Mouse (Mus musculus) spleen, postnatal 10 days (tissue): ENCODE measurements at regions not wholly inside any gene's neighbourhood (a gene's known extent, or its start where the extent isn't known, plus 50 kb on each side); places are given as distances from the start of the nearest gene placed in this dataset.

Experiments used
- DNase-seq, 2 experiments: peaks; one replicate each; pipeline ENCODE4 v3.0.0; 2021 to 2022; ENCODE audit warnings: low spot score in 2 of 2

DNA sequence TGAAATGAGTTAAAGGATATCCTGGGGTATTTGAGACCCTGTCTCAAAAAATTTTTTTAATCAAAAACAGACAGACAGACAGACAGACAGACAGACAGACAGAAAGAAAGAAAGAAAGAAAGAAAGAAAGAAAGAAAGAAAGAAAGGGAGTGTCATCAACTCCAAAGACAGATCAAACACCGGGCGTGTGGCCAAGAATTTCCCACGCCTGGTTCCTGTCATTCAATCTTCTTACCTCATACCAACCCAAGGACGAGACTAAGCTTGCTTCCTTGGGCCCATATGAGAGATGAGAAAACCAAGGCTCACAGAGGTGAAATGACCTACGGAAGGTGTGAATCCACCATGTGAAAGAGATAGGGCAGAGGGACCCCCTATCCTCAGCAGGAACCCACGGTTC lies 530.7 kb upstream of the Tbx3 start:
- no peak for DNase-seq

DNA sequence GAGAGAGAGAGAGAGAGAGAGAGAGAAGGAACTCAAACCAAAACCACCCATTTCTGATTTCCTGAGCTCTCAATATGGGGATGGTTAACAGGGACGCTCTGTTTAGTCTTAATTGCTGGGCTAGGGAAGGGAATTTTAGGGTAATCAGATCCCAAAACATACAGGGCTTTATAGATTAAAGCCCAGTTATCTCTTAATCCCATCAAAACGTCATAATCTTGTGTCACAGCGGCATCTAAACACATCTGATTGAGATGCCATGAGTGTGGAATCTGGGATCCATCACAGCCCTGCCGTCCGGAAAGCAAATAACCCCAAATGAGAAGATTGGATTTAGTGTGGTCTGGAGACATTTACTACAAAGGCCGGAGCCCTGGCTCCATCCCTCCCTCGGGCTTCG lies 527.1 kb upstream of the Tbx3 start:
- no peak for DNase-seq

DNA sequence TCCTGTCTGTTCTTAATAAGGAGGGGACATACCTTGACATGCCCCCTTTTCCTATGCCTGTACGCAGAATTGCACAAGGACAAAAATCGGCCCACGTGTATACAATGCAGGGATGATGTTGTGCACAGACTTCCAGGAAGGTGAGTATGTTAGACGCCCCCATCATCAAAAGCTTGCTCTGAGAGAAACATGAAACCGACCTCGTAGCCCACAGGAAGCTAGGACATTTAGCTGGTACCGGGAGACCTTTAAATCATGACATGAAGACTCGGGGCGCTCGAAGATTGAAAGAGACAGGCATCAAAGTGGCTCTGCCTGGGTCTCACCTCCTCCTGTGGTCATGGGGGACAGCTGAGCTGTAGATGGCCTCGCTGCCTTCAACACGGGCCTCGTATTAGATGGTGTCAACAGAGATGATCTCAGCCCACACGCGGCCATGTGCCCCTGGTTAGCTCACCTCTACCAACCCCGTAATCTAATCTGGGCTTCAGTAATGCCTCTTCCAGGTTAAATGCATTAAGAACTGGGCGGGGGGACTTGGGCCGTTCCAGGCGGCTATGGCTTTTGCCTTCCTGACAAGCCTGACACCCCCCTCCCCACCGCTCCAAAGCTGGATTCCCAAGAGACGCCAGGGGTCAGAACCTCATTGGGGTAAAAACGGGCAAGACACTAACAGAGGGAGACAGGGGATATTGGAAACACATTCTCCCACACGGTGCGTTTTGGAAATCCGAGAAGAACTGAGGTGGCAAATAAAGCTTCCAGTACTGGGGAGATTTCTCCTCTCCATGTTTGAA lies 520.9 kb upstream of the Tbx3 start:
- DNase-seq: no peak

DNA sequence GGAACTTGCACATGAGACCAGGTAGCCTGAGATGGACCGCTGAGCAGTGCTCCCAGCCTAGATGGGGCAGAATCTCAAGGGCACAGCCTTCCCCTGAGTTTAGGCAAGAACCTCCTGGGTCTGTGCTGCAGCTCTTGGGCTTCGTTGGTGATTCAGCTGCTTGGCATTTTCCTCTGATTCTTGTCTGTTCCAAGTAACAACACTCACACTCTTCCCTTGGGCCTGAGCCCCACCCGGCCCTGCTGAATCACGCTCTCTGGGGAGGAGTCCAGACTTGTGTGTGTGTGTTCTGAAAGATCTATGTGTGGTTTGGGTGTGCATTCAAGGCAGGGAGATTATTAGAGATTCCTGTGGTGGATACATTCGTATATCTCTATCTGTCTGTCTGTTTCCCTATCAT lies 517.4 kb upstream of the Tbx3 start:
- no peak for DNase-seq

DNA sequence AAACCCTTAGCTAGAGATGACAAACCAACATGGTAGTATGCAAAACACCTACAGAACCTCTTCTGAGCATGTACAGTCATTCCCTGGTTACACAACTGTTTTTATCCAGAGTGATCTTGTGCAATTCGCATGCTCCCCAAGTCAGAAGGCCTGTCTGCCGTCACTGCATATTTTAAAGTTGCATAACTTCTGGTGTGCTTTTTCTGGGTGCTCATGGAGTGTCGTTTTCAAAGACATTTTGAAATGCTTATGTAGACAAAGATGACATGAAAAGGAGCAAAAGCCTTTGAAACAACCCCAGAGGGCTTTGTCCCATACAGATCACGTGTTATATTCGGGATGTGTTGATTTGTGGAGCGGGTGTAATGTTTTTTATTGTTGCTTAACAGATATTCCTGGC lies 513.8 kb upstream of the Tbx3 start:
- no peak for DNase-seq

DNA sequence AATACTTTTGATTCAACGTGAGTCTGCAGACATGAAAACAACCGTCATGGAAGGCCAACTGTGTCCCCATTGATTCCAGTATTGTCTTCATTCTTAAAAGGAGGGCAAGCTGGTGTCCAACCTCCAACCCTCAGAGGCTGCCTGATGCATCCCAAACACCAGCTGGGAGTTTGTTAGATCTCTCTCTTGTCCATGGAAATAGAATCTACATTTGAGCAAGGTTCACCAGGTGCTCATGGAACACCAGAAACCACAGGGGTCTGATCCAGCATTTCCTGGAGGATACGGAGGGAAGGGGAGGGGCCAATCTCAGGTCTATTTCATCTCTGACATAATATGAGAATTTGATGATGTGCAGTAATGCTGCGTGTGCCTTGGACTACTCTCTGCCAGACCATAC lies 512.3 kb upstream of the Tbx3 start:
- no peak for DNase-seq

DNA sequence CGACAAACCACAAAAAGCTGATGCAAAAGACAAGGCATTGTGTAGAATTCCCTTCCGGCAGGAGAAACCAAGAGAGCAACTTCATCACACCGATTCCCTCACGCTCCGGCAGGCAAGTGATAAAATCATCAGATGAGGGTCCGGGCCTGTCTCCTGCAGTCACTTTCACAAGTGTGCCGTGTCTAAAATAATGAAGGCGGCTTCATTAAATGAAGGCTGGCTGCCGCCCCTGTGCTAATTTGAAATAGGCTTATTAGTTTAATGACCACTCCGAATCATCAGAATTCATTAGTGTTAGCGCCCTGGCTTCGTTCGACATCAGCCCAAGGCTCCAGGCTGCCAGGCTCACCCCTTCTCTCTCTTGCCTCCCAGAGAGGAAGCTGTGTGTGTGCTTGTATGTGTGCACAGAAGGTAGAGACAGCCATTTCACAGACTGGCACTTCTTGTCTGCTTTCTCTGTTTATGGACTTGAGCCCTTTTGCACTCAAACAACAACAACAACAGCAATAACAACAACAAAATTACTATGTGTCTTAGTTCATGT lies 508.3 kb upstream of the Tbx3 start:
- DNase-seq: no peak

DNA sequence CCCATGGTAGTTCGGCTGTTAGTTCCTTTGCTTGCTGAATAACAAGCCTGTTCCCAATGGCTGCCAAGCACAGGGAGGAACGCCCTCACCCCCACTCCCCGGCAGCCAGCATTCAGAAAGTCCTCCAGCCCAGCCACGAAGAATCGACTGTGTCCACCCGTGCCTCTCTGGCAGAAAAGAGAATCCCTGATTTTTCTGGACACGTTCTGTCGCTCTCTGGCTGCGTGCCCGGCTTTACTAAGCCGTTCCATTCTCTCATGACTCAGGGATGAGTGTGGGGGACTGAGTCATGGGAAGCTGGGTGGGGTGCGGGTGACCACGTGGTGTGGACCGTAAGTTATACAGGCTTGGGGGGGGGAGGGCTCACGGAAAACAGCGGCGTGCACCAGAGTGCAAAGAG lies 502.8 kb upstream of the Tbx3 start:
- peak in 1 of 2 experiments; percentile 14 for DNase-seq

DNA sequence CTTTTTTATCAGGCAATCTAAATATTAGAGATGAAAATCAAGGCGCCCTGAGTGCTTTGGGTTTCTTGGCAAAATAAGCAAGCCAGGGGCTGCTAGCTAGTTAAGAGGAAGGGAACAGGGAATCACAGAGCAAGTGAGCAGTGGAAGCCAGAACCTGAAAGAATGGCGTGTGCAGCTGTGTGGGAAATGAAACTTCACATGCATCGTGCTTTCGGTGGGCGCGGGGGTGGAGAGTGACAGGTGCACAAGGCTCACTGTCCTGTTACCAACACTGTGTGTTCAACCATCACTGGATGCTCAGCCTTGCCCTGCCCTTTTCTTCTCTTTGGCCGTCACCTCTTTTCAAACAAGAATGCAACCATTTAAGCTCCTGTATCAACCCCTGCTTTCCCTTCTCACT lies 501.2 kb upstream of the Tbx3 start:
- DNase-seq: no peak

DNA sequence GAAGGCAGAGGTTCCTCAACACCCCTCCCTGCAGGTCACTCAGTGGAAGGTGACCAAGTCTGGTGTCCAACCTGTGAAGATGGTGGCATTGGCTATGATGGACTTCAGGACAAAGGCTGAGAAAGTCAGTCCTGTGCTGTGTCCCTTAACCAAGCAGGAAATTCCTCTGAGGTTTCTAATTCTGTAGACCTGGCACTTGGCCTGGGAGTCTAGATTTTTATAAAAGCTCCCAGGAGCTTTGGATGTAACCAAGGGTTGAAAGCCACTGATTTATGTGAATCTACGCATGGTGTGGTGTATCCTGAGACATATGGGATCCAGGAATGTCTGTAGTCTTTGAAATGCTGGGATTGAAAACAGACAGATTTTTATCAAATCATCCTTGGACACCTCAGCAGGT lies 498.8 kb upstream of the Tbx3 start:
- no peak for DNase-seq

DNA sequence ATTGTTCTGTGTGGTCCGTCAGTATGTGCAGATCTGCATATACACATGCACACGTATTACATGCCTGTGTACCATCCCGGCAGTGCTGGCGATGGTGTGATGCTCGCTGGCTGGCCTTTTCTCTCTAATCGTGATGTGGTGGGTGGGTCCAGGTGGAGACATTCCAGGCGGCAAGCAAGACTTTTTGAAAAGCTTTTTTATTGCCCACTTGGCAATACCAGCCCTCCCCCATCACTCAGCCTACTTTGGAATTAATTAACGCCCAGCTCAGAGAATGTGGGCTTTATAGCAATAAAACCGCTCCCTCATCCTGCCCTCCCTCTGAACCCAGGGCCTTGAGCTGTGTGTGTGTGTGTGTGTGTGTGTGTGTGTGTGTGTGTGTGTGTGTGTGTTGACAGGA lies 491.7 kb upstream of the Tbx3 start:
- no peak for DNase-seq

DNA sequence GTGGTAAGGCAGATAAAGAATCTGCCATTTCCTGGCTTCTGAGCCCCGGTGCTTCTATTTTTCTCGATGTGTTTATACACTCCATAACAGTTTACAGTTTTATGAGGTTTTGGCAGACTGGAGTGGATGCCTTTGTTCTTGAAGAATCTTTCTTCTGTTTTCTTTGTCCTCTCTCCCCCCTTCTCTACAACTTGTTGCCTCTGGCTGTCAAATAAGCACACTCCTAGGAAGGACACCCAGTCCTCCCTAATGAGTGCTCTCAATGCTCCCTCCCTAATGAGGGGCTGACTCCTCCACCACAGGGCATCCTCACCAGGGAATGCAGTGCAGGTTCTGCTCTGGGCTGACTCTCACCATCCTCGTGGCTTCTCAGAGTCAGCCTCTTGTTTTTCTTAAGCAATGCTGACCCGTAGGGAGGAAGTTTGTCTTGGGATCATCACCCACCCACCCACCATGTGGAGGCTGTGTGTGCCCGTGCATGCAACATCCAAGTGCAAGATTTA lies 486.9 kb upstream of the Tbx3 start:
- no peak for DNase-seq

DNA sequence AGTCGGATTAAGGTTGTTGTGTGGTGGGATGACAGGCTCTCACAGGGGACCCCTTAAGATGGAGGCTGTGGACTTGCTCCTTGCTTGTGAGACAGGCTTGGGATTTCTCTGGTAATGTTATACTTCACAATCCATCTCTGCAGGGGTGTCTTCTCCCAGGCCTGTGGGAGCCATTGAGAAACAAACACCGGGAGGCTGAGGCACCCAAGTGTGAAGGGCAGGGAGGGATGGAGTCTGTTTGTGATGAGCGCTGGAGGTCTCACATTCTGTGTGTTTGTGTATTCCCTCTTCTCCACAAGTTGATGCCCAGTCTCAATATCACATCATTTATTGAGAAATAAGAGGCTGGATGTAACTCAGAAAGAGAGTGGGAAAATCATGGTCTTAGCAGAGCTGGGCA lies 483.9 kb upstream of the Tbx3 start:
- DNase-seq: no peak

DNA sequence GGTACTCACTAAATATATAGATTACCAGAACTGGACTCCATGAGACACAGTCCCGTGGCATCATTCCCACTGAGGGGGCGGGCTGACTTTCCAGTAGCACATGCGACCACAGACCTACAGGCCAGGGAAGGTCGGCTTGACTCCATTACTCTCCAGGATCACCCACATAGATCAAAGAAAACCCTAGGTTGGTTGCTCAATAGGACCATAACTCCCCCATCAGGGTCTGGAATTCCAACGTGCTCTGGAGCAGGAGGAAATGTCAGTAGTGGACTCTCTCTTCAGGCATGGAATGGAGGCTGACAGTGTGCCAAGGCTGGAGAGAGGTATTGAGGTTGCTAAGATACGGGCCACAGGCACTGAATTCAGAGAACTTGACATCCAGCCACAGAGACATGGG lies 482.0 kb upstream of the Tbx3 start:
- DNase-seq: no peak

DNA sequence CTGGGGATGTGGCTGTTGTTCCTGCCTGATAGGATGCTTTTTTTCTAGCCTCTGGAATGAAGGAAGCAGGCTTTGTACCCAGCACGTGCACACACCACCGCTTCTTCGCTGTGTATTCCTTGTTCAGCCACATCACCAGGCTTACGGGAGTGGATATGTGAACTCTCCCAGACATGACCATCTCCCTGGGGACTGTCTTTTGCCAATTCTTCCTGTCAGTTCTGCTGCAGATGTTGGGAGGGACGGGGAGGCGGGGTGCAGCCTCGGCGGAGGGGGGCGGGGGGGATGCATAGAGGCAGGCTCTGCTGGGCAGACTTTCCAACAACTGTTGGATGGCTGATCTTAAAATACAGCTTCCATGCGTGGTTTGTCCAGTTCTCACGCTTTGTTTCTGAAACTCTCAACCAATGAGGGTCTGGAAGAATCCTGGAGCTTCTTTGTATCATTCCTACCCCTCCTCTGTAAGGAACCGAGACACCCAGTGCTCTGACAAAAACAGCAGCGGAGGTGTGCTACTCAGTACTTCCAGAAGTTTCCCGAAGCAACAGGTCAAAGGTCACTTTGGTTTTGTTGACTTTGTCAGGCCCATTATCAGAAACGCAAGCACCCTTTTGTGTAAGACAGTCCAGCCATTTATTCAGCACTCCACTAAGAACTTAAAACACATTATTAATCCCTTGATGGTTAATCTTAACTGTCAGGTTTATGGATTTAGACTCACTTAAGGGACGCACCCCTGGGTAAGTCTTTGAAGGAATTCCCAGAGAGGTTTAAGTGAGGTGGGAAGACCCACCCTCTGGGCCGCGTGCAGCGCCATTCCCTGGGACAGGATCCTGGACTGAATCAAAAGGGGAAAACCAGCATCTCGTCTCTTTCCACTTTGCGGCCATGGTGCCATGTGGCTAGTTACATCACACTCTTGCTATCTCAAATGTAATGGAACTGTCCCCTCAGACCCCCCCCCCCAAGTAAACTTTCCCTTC lies 476.5 kb upstream of the Tbx3 start:
- no peak for DNase-seq

DNA sequence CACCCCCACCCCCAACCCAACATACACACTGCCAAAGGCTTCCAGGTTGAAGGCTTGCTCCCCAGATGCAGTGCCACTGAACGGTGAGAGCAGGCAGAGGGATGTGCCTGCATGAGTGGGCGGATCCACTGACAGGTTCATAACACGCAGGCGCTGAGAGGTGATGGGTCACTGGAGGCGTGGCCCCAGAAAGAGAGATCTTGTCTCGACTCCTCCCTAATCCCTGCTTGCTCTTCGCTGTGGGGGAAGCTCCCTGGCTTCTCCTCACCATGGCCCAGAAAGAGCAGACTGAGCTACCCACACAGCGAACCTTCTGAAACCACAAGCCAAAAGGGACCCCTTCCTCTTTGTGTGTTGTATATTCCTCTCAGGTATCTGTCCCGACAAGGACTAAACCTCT lies 470.6 kb upstream of the Tbx3 start:
- DNase-seq: no peak

DNA sequence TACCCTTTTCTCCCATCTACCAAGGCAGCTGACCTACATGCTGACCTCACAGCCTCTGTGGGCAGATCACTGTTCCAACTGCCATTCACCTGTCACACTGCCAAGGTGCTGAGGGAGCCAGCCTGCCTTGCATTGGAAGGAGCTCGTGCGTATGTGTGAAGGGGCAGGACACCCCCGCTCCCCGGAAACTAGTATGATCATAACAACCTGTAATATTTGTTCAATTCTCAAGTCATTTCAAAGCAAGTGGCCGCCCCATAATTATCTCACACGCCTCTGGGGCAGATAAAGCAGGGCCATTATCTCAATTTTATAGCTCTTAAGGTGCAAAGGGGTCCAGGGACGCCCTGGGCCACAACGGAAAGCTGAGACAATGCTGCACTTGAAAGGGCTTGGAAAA lies 469.2 kb upstream of the Tbx3 start:
- DNase-seq: no peak

DNA sequence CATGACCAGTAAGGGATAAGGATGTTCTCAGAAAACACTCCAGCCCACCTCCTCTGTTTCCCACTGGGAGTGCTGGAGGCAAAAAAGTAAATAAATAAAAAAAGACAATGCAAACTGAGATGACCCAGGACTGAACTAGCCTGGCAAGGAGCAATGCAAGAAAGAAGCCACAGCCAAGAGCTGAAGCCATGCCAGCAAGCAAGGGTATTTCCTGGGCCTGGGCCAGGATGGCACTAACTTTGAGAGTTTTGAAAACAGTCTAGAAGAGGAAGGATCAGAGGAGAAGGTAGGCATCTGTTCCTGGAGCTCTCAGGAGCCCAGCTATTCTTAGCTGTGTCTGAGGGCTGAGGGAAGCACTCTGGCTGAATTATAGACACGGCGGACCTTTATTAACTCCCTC lies 465.7 kb upstream of the Tbx3 start:
- DNase-seq: no peak

DNA sequence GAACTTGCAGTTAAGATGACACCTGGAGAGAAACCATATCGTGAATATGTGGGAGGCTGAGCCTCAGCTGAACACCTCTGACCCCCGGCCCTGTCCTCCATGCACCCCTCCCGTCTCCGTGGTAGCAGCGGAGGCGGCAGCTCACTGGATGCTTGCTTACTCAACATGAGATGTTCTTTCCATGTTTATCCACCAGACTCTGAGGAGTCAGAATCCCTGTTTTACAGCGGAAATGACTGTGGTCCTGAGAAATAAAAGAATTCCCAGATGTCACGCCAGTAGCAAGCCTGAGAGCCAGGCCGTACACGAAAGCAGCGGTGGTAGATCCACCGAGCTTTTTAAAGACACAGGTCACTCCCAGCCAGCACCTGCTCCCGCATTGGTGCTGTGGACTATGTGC lies 462.4 kb upstream of the Tbx3 start:
- DNase-seq: no peak

DNA sequence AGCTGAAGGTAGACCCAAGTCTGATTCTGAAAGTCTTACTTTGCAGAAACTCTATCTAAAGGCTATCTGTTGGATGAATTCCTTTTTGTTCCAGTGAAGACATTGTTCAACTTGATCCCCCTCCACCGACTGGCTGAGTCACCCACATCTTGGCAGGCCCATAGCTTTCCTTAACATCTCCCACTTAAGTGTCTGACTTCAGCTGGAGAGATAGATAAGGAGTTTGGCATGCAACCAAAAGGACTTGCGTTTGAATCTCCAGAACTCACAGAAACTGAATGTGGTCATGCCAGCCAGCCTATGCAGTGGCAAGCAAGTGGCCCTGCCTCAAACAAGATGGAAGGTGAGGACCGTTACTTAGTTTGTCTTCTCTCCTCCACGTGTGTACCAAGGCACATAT lies 457.3 kb upstream of the Tbx3 start:
- no peak for DNase-seq

DNA sequence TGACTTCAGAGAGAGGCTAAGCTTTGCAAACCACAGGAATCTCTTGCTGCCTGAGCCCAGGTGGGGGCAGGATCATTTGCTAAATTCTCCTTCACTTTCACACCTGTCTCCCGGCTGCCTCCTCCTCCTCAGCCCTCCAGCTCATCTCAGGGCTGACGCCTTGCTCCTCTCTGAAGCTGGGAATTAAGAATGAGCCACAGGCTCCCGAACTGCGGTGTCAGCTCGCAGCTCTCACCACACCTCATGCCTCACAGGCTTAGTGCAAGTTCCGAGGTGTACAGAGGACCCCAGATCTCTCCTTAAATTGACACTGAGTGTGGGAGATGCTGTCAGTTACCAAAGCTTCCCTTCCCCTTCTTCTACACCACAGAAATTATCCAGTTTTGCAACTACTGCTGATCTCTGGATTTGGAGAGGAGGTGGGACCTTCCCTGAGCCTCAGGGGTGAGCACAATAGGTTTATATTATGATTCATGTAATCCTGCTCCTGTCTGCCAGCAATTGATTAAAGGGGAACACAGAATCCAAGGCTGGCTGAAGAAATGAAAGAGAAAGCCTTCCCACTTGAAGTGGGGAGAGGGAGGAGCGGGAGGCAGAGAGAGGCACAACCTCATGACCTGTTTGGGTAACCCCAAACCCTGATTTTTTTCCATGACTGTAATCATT lies 456.6 kb upstream of the Tbx3 start:
- no peak for DNase-seq

DNA sequence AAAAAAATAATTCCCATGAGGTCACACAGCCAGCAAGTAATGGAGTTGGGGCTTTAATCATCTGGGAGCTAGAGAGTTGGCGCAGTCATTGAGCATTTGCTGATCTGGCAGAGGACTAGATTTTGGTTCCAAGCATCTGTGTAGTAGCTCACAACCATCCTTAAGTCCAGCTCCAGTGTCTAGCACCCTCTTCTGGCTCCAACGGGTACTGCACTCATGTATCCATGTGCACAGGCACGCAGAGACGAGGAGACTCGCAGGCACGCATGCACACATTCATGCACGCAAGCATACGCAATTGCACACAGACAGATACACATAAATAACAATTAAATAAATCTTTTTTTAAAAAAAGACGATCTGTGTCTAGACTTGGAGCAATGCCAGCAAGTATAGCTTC lies 455.5 kb upstream of the Tbx3 start:
- DNase-seq: no peak
